Mouse (Mus musculus): ENCODE data around the gene Dhx15. TPM values are rescaled to one million over a fixed set of nuclear protein-coding genes. Genes with fewer than 3 reads are reported as not detected.

Dhx15 gene
- polyA plus RNA-seq, 1 experiment from 2014 or later = 112 TPM

DNA sequence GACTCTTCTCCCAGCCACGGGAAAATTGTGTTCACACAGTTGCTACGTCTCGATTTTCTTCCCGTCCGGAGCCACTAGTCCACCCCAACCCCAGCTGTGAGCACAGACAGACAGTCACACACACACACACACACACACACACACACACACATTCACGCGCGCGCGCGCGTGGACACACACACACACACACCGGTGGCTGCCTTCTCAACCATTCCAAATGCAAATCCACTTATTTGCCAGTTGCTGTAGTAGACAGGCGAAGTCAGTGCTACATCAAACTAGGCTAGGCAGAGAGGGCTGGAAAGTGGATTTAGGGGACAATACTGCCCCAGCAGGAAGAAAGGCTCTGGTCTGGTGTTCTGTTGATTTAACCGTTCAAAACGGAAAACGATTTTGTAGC is 73.9 kb downstream of the Dhx15 start:
- peaks cover 36% of the 10 kb centered on the region for H3K27me3 ChIP-seq (ENCODE audit: control insufficient read depth, insufficient read depth, low read length)
- H3K9me3 ChIP-seq (ENCODE audit: control insufficient read depth, low read length) = no peaks in the 10 kb centered on the region
- DNase-seq (ENCODE audit: low spot score, missing footprints) = no peak
- peak; percentile 16 for ATAC-seq (ENCODE audit: low FRiP score)
- peak overlapping the region; percentile 64 for H3K4me3 ChIP-seq (ENCODE audit: low read depth, low read length)
- no peak overlapping the region for H3K27ac ChIP-seq (ENCODE audit: low read depth, low read length)
- peaks cover 12% of the 10 kb centered on the region for H3K4me1 ChIP-seq (ENCODE audit: control insufficient read depth, insufficient read depth, low read length)
- no peaks in the 10 kb centered on the region for H3K36me3 ChIP-seq (ENCODE audit: control insufficient read depth, insufficient read depth, low read length)
- H3K9ac ChIP-seq (ENCODE audit: low read length) = no peak overlapping the region
- peak overlapping the region; percentile 99 for H3K4me2 ChIP-seq
- 1% methylated on average over 17 of the region's 17 CpGs for WGBS

DNA sequence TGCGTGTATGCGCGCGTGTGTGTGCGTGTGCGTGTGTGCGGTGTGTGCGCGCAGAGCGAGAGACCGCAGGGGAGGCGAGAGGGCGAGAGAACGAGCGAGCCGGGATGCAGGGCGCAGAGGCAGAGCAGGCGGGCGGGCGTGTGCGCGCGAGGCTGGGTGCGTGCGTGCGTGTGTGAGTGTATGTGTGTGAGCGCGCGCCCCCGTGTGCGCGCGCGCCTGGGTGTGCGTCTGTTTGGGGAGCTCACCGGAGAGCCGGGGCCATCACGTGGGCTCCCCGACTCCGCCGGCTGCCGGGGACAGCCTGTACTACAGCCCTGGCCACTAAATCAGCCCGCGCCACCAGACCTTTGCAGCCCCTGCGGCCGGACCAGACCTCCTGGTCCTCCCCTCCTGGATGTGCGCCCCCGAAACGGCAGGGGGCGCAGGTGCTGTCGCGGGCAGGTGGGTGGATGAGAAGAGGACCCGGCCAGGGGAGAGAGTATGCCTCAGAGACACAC is 74.4 kb downstream of the Dhx15 start:
- under 1% methylated on average over 48 of the region's 53 CpGs for WGBS
- Histone ChIP-seq H3K4me3 (ENCODE audit: low read depth, low read length) (peak overlapping the region; percentile 64), H3K36me3 (ENCODE audit: control insufficient read depth, insufficient read depth, low read length) (no peaks in the 10 kb centered on the region), H3K27ac (ENCODE audit: low read depth, low read length) (no peak overlapping the region), H3K27me3 (ENCODE audit: control insufficient read depth, insufficient read depth, low read length) (peaks cover 39% of the 10 kb centered on the region), H3K4me2 (peak overlapping the region; percentile 99), H3K9me3 (ENCODE audit: control insufficient read depth, low read length) (no peaks in the 10 kb centered on the region), H3K9ac (ENCODE audit: low read length) (peak overlapping the region; percentile 66), H3K4me1 (ENCODE audit: control insufficient read depth, insufficient read depth, low read length) (peaks cover 12% of the 10 kb centered on the region)
- ATAC-seq (ENCODE audit: low FRiP score) (peak; percentile 92), DNase-seq (ENCODE audit: low spot score, missing footprints) (peak; percentile 99)

DNA sequence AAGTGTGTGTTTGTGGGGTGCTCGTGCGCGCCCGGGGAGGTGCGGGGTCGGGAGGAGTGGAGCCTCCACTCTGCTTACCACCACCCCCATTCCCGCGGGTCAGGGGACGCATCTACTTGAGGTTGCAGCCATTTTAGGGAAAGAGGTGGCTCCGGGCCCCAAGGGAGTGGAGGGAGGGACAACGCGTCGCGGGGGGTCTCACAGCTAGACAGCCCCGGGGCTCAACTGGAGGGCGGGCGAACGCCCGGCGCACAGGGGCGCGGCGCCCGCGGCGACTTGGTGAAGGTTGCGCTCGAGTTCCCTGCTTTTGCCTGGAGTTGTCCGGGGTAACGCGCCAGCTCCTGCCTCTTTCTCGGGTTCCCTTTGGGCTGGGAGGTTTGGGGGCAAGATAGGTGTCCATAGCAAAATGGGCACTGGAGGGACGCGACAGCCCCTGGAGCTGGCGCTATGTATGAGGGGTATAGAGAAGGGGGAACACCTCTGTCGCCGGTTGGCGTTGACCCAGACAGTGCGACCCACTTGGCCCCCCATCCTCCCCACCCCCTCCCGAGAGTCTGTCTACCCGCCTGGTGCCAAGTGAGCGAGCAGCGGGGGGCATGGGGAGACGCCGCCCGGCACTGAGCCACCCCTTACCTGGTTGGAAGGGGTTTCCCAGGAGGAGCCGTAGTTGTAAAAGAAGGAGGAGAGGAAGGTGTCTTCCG is 75.4 kb downstream of the Dhx15 start:
- Histone ChIP-seq H3K9me3 (ENCODE audit: control insufficient read depth, low read length) (no peaks in the 10 kb centered on the region), H3K27ac (ENCODE audit: low read depth, low read length) (no peak overlapping the region), H3K4me2 (peak overlapping the region; percentile 99), H3K36me3 (ENCODE audit: control insufficient read depth, insufficient read depth, low read length) (no peaks in the 10 kb centered on the region), H3K9ac (ENCODE audit: low read length) (peak overlapping the region; percentile 66), H3K4me1 (ENCODE audit: control insufficient read depth, insufficient read depth, low read length) (peaks cover 12% of the 10 kb centered on the region), H3K4me3 (ENCODE audit: low read depth, low read length) (peak overlapping the region; percentile 64), H3K27me3 (ENCODE audit: control insufficient read depth, insufficient read depth, low read length) (peaks cover 44% of the 10 kb centered on the region)
- DNase-seq (ENCODE audit: low spot score, missing footprints) (peak; percentile 96), ATAC-seq (ENCODE audit: low FRiP score) (peak; percentile 12; the same call in 1 of the 2 replicates)
- under 1% methylated on average over 48 of the region's 48 CpGs for WGBS

DNA sequence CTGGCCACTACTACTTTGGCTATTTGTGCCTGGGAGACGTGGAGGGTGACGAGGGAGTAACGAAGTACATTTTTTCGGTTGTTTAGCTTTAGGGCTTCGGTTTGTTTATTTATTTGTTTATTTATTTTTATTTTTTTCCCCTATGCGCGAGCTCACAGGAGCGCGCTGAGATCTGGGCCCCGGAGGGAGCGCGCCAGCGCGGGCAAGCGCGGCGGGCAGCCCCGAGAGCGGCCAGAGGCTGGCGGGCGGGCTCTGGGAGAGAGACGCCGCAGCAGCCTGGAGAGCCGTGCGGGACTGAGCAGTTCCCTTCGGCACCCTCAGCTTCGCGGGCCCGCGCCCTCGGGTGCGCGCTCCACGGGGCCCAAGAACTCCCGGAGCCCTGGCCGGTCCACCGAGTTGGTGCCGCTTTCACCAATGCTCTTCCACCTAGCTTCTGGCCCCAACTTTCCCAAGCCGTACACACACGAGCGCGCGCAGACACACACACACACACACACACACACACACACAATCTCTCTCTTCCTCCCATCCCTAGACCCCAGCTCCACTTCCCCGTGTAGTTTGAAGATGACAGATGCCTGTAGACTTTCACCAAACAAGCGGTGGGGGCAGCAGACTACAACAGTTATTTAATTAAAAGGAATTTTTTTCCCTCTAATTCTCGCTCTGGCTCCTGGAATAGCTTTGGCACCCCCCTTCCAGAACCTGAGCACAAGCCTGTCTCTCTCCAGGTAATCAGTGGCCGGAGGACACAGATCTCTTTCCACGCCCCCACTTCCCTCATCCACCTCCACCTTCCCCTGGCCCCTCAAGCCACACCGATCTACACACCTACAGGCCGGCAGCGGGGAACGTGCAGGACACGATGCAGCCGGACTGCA is 76.2 kb downstream of the Dhx15 start:
- under 1% methylated on average over 54 of the region's 54 CpGs for WGBS
- Histone ChIP-seq H3K9me3 (ENCODE audit: control insufficient read depth, low read length) (no peaks in the 10 kb centered on the region), H3K4me3 (ENCODE audit: low read depth, low read length) (peak overlapping the region; percentile 64), H3K4me1 (ENCODE audit: control insufficient read depth, insufficient read depth, low read length) (peaks cover 12% of the 10 kb centered on the region), H3K36me3 (ENCODE audit: control insufficient read depth, insufficient read depth, low read length) (no peaks in the 10 kb centered on the region), H3K27ac (ENCODE audit: low read depth, low read length) (no peak overlapping the region), H3K9ac (ENCODE audit: low read length) (peak overlapping the region; percentile 51), H3K4me2 (peak overlapping the region; percentile 99), H3K27me3 (ENCODE audit: control insufficient read depth, insufficient read depth, low read length) (peaks cover 44% of the 10 kb centered on the region)
- DNase-seq (ENCODE audit: low spot score, missing footprints) (peak; percentile 95), ATAC-seq (ENCODE audit: low FRiP score) (peak; percentile 16; the same call in 1 of the 2 replicates)

DNA sequence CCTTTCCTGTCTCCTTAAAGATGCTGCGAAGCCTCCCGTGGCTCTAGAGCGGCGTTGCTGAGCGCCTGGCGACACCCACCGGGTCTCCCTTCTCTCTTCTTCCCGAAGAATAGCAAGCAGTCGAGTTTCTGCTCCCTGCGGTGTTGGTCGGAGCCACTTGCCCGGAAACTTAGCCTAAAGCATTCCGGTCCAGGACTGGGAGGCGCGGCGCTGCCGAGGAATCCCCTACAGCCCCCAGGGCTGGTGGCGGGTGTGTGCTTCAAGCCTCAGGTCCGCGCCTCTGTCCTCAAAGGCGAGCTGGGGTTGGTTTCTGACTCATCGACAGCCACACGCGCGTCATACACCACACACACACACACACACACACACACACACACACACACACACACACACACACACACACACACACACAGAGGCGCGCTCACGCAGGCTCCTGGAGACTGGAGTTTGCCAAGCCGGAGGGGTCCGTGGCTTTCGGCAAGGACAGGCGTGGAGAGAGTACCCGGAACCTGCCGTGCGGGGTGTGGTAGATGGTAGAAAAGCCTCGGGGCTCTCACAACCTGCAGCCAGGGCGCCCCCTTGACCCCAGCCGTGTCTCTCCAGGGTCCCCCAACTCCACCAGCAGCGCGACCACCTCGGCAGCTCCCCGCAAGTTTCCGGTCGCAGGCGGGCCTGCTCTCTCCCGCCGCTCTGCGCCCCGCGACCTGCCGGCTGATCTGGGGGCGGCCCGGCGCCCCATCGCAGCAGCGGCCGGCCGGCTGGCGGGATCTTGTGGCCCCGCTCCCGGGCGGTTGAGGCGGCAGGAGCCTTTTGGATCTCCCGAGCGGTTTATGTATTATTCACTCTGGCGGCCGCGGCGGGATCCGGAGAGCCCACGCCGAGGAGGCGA is 77.1 kb downstream of the Dhx15 start:
- no peaks in the 10 kb centered on the region for H3K9me3 ChIP-seq (ENCODE audit: control insufficient read depth, low read length)
- ATAC-seq (ENCODE audit: low FRiP score) = peak; percentile 3; the same call in 1 of the 2 replicates
- H3K27me3 ChIP-seq (ENCODE audit: control insufficient read depth, insufficient read depth, low read length) = peaks cover 44% of the 10 kb centered on the region
- DNase-seq (ENCODE audit: low spot score, missing footprints) = peak; percentile 96
- H3K4me3 ChIP-seq (ENCODE audit: low read depth, low read length) = peak overlapping the region; percentile 64
- H3K4me1 ChIP-seq (ENCODE audit: control insufficient read depth, insufficient read depth, low read length) = peaks cover 12% of the 10 kb centered on the region
- WGBS = under 1% methylated on average over 72 of the region's 73 CpGs
- H3K4me2 ChIP-seq = peak overlapping the region; percentile 99
- H3K27ac ChIP-seq (ENCODE audit: low read depth, low read length) = no peak overlapping the region
- no peaks in the 10 kb centered on the region for H3K36me3 ChIP-seq (ENCODE audit: control insufficient read depth, insufficient read depth, low read length)
- peak overlapping the region; percentile 51 for H3K9ac ChIP-seq (ENCODE audit: low read length)

DNA sequence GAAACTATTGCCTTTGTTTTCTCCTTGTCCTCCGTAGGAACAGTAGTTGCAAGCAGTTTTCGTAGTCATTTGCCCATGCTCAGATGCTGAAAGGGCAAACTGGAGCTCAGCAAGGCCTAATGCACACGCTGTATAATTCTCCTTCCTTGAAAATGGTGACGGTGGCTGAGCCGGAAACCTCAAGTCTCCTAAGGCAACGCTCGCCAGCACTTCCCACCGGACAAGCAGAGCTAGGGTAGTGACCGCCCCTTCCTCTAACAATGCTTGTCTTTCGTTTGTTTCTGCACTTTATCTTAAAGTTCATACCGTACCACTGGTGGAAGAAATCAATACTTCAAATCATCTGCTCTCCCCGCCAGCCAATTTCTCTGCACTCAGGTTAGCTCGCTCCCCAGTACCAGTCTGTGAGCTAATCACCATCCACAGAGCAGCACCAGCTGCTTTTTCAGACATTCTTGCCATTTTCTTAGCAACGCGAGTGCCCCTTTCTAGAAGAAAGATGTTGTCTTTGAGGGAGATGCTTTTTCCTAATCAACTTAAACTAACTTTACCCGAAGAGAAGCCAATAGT is 78.0 kb downstream of the Dhx15 start:
- peaks cover 12% of the 10 kb centered on the region for H3K4me1 ChIP-seq (ENCODE audit: control insufficient read depth, insufficient read depth, low read length)
- no peak overlapping the region for H3K27ac ChIP-seq (ENCODE audit: low read depth, low read length)
- no peaks in the 10 kb centered on the region for H3K9me3 ChIP-seq (ENCODE audit: control insufficient read depth, low read length)
- DNase-seq (ENCODE audit: low spot score, missing footprints) (peak; percentile 95), ATAC-seq (ENCODE audit: low FRiP score) (no peak)
- H3K4me2 ChIP-seq = peak overlapping the region; percentile 99
- 3% methylated on average over 16 of the region's 16 CpGs for WGBS
- peak overlapping the region; percentile 64 for H3K4me3 ChIP-seq (ENCODE audit: low read depth, low read length)
- H3K36me3 ChIP-seq (ENCODE audit: control insufficient read depth, insufficient read depth, low read length) = no peaks in the 10 kb centered on the region
- H3K27me3 ChIP-seq (ENCODE audit: control insufficient read depth, insufficient read depth, low read length) = peaks cover 44% of the 10 kb centered on the region
- H3K9ac ChIP-seq (ENCODE audit: low read length) = no peak overlapping the region

DNA sequence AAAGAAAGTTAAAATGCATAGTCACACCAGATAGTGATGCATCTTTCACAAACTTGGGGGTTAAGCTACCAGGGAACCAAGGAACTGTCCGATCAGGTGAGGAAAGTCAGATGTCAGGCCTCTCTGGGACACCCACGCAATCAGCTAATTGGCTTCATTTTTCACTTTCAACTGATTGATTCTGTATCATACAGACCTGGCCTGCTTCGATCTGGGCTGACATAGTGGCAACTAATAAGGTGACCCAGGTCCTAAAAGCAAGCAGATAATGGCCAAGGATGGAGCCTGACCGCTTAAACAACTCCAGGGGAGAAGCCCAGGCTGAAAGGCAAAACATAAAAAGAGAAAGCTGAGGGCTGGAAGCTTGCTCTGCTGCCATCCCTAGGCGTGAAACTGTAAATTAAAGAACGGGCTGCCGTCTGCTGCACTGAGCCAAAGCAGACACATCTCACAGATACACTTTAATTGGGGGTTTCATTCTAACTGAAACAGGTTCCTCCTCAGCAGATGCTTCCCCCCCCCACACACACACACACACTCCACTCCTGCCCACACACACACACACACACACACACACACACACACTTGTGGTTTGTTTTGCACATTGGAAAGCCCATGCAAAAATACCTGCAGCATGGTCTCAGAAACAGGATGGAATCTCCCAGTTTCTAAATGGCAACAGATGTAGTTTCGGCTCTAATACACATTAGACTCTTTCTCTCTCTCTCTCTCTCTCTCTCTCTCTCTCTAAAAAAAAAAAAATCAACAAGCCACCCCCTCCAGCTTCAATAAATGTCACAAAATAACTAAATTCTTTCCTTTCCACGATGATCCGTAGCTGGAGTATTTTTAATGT is 79.3 kb downstream of the Dhx15 start:
- Histone ChIP-seq H3K27me3 (ENCODE audit: control insufficient read depth, insufficient read depth, low read length) (peaks cover 44% of the 10 kb centered on the region), H3K9me3 (ENCODE audit: control insufficient read depth, low read length) (no peaks in the 10 kb centered on the region), H3K9ac (ENCODE audit: low read length) (no peak overlapping the region), H3K4me3 (ENCODE audit: low read depth, low read length) (no peak overlapping the region), H3K4me1 (ENCODE audit: control insufficient read depth, insufficient read depth, low read length) (peaks cover 12% of the 10 kb centered on the region), H3K4me2 (no peak overlapping the region), H3K36me3 (ENCODE audit: control insufficient read depth, insufficient read depth, low read length) (no peaks in the 10 kb centered on the region), H3K27ac (ENCODE audit: low read depth, low read length) (no peak overlapping the region)
- ATAC-seq (ENCODE audit: low FRiP score) = no peak
- DNase-seq (ENCODE audit: low spot score, missing footprints) = peak; percentile 74
- WGBS = 57% methylated on average over 10 of the region's 10 CpGs

Data from midbrain, embryonic 11.5 days (tissue).